Mouse (Mus musculus): ENCODE measurements around the gene Elmo3. TPM values are rescaled to one million over a fixed set of nuclear protein-coding genes. Genes with fewer than 3 reads are reported as not detected.

The Elmo3 gene
- total RNA-seq, 4 experiments from 2014 or later = 0.63 to 2.3 (median 1.4) TPM

DNA sequence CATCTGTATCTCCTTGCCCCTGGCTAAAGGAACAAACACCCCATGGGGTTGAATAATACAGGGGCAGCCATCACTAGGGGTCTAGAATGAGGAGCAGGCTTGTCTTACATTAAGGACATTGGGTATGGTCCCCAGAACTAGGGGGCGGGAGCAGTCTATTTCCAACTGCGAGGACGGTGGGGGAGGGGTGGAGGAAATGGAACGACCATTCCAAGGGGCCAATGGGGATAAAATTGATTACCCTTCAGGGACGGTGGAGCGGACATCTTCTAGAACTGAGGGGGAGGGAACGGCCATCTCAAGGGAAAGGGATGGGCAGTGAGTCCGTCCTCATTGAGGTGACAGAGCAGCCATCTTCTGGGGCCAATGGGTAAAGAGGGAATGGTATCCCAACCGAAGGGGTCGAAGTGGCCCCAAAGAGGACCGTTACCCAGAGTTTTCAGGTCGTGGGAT lies 20.3 kb downstream of the Elmo3 start:
- no peak for DNase-seq (ENCODE audit: low spot score in 2 of 2)

DNA sequence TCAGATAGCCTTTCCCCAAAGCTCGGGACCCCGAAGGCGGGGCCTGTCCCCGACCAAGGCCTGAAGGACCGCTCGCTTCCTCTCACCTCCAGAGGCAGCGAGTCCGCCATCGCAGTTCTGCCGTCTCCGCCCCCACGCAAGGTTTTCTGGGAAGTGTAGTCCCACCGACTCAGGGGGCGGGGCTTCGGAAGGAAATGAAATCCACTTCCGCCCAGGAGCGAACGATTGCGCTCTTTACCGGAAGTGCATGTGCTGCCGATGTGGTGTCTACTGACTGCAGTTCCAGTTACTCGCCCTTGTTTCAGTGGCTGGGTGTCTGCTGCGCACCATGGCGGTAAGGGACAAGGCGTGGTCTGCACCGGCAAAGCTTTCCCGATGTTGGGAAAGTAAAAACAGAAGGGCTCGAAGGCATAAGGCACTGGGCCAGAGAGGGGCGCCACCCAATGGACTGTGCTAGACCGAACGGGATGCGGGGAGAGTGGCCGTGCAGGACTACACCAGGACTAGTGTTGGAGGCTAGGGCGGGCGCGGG lies 20.8 kb downstream of the Elmo3 start, which contains the start of the genes Lrrc29 and Tmem208:
Gene Lrrc29, minus strand, starts transcription at position 138 of the 532 bp plus-strand sequence.
Gene Tmem208, plus strand, starts transcription at position 214 of the 532 bp plus-strand sequence.
- DNase-seq (ENCODE audit: low spot score in 2 of 2) = peak; percentile 95 to 96

DNA sequence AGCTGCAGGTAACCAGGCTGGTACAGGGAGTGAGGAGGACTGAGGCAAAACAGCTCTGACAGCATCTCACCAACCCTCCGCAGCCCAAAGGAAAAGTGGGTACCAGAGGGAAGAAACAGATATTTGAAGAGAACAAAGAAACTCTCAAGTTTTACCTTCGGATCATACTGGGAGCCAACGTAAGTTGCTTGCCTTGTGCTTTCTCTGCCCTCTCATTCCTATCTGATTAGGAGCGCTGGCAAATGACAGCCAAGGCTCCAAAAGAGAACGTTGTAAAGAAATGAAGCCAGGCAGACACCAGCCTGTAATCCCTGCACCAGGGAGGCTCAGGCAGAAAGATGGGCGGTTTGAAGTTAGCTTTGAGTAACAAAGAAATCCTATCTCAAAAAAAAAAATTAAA lies 21.6 kb downstream of the Elmo3 start:
- DNase-seq (ENCODE audit: low spot score in 2 of 2) = no peak

DNA sequence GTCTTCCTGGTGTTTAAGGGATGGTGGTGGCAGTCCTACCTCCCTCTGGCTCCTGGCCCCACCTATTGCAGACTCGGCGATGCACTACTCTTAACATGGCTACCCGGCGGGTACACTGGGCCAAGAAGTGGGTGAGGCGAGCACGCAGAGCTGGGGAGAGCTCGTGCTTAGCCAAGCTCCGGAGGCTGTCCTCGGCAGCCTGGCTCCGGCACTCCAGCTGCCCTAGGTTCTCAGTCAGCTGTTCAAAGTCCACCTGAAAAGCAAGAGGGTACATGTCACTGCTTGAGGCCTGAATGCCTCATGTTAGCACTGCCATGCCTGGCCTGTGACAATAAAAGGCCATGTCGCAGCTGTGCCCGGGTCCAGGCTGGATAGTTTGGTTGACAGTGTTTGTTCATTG lies 24.9 kb downstream of the Elmo3 start:
- DNase-seq (ENCODE audit: low spot score in 2 of 2) = no peak

DNA sequence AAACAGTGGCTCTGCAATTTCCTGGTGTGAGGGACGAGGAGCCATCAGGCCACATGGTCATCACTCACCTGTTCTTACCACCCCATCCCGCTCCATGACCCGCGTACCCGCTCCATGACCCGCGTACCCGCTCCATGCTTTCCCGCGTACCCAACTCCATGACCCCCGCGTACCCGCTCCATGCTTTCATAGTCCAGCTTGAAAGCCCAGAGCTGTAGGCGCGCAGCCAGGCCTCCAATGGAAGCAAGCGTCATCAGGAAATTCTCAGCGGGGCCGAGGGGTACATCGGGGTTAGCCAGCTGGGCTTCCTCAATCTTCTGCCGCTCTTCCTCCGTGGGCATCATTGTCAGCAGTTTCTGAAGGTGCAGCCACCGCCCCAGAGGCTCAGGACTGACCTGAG lies 26.1 kb downstream of the Elmo3 start:
- no peak for DNase-seq (ENCODE audit: low spot score in 2 of 2)

DNA sequence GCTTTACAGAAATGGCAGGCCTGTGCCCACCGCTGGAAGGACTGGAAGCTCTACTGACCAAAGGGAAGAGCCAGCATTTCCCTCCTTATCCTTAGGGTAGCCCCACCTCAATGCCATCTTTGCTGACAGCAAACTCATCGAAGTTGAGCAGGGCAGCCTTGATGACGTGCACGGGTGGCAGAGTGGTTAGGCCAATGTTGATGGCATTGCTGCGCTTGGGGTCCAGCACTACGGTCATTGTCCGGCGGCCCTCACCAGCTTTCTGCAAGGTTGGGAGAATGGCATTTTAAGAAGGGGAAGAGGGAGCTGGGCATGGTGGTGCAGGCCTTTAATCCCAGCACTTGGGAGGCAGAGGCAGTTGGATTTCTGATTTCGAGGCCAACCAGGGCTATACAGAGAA lies 26.5 kb downstream of the Elmo3 start:
- no peak for DNase-seq (ENCODE audit: low spot score in 2 of 2)

DNA sequence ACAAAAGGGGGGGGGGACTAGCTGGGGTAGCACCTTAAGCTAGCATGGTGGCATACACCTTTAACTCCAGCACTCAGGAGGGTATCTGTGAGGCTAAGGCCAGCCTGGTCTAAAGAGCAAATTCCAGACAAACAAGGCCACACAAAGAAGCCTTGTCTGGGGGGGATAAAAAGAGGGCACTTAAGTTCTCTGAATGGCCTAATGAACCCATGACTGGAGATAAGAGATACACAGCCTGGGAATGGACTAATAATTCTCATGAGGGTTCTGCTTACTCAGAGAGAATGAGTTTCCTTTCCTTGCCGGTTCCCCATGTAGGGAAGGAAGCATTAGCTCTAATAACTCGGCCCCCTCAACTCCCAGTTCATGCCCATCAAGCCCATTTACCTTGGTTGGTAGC lies 27.1 kb downstream of the Elmo3 start:
- DNase-seq (ENCODE audit: low spot score in 2 of 2) = no peak

DNA sequence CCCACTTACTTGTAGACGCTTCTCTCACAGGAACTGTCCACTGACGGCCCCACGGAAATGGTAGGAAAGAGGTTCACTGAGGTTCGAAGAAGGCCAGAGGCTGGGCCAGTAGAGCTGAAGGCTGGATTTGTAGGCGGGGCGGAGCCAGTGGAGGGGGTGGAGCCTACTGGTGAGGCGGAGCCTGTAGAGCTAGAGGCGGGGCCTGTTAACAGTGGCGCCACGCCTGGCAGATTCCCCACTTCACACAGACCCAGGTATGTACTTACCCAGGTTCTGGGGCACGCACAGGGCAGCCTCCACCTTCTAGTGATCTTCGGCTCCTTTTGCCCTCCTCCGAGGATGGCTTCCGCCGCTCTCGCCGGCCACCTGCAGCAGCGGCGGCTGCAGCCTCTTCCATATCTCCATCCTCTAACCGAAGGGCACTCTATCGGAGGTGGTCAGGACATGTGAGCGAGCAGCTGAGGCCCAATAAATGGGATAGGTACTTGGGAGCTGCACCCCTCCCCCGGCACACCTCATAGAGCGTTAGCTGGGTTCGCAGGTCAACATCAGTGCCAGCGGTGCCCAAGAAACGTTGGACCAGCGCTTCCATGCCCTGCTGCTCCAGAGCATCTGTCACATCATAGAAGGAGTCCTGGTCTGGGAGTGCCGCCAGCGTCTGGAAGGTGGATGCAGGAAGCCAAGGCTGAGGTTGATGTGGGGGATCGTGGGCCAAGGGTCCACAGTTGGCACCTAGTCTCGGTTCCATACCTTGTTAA lies 31.2 kb downstream of the Elmo3 start:
- no peak for DNase-seq (ENCODE audit: low spot score in 2 of 2)

DNA sequence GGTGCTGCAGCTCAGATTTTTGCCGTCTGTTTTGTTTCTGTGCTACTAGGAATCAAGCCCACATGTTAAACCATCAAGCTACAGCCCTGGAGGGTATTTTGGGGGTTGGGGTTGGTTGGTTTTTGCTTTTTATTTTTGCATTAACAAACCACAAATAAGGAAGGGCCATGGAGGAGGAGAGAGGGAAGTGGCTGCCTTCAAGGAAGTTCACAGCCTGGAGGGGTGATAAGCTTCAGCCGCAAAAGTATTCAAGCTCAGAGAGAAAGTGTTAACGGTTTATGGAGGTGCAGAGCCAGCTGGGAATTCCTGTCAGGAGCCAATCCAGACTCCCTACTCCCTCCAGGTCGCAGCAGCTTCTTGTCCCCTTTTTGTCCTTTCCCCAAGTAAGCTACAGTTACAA lies 33.6 kb downstream of the Elmo3 start:
- no peak for DNase-seq (ENCODE audit: low spot score in 2 of 2)

DNA sequence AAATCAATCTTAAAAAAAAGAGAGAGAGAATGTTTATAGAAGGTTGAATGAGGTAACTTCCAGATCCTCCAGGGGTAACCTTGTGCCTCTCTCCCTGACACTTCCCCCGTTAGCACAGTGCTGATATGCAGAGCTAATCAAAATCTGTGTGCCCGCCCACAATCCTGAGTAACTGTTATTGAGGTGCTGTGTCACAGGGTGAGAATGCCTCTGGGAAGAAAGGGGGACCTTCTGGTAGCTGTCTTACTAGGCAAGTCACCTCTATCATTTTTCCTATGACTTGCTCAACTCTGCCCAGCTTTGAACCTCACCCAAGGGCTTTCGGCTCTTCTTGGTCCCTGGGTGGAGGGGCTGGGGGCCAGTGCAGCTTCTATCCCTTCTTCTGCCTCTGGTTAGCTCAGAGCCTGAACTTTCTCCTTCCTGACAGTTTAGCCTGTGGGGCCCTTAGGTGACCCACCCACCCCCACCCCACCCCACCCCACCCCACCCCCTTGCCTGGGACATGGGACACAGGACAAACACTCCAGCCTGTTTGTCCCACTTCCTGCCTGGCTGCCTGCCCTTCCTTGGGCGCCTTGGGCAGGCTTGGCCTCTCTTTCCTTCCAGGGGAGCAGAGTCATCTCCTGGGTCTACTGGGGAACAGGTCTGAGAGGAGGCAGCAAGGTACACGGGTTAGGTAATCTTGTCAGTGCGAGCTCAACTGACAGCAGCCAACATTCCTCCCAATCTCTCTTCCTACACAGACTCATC lies 34.7 kb downstream of the Elmo3 start:
- DNase-seq (ENCODE audit: low spot score in 2 of 2) = no peak

DNA sequence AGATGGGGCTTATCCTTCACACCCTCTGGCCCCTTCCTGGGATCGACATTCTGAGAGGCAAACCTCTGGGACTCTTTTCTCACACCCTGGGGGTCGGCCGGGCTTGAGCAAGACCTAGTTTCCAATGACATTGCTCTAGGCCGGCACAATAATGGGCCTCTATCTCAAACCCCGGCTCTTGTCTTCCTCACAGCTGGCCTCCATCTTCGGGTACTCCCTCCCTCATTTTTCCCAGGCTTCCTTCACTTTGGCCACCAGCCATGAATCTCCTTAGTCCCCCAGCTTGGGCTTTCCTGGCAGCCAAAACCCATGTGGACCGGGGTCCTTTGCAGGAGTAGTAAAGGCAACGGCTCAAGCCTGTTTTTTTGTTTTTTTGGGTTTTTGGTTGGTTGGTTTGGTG lies 36.0 kb downstream of the Elmo3 start:
- DNase-seq (ENCODE audit: low spot score in 2 of 2) = no peak

DNA sequence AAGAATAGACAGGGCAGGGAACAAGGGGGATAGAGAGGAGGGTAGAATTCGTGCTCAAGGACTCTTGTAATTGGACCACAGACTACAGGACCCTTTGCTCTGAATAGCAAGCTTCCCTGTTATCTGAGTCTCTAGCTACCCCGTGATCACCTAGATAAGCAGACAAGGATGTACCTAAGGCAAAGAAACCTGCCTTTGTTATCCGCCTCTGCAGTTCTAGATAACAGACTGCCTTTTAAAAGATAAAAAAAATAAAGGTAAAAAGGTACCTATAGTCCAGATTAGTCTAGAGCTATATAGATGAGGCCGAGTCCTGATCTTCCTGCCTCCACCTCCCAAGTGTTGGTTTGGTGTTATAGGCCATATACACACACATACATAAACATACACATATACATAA lies 37.4 kb downstream of the Elmo3 start:
- DNase-seq (ENCODE audit: low spot score in 2 of 2) = no peak

DNA sequence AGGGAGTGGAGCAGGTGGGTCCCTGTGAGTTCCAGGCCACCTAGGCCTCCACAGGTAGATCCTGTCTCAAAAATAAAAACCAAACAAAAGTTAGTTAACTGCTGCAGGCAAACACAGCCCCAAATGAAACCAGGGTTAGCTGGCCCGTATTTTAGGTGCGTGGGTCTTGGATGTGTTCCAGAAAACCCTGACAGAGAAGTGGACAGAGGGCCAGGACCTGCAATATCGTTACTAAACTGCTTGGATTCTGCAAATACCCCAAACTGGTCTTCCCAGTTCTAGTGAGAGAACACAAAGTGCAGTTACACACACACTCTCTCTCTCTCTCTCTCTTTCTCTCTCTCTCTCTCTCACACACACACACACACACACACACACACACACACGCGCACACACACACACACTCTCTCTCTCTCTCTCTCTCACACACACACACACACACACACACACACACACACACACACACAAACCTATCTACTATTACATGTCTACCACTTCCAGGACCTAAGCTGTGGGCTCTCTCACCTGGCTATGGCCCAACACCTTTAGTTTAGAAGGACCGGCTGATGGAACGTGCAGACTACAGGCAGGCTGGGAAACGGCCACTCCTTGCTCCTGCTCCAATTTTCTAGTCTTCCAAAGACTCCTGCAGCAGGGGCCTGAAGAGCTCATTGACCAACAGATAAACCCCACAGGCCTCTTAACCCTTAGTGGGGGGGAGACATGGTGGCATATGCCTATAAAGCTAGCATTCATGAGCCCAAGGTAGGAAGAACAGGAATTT lies 38.6 kb downstream of the Elmo3 start:
- DNase-seq (ENCODE audit: low spot score in 2 of 2) = no peak

DNA sequence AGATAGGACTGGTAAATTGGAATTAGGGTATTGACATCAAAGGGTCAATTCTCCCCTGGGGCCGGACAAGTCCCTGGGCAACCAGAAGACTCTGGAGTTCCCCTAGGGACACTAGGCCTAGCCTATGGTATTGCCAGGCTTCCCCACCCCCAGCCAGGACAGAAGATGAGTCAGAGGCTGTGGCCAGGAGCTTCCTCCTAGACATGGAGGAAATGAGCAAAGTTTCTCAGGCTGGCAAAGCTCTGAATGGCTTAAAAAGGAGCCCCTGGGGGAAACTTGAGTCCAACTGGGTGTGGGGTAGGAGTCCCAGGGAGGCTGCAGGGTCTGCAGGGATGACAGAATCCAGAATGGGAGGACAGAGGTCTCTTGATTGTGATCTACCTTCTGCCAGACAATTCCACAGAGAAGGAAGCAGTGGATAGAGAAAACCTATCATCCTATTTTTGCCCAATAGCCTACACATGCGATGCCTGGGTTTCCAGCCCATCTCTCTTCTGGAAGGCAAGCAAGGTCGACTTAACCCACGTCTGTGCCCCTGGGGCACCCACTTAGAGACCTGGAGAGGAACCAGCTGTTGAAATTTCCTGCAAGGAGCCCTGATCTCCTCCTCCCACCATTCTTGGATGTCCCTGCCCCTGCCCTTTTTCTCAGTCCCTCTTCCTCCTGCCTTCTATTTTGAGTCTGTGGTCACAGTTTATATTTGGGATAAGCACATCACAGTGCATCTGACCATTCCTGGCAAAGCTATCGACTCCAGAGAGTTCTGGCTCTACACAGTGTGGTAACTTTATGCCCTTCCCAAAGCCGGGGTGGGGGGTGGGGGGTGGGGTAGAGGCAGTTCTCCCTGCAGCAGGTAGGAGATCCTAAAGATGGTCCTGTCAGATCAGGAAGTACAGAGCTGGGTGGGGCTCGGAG lies 39.9 kb downstream of the Elmo3 start:
- no peak for DNase-seq (ENCODE audit: low spot score in 2 of 2)

DNA sequence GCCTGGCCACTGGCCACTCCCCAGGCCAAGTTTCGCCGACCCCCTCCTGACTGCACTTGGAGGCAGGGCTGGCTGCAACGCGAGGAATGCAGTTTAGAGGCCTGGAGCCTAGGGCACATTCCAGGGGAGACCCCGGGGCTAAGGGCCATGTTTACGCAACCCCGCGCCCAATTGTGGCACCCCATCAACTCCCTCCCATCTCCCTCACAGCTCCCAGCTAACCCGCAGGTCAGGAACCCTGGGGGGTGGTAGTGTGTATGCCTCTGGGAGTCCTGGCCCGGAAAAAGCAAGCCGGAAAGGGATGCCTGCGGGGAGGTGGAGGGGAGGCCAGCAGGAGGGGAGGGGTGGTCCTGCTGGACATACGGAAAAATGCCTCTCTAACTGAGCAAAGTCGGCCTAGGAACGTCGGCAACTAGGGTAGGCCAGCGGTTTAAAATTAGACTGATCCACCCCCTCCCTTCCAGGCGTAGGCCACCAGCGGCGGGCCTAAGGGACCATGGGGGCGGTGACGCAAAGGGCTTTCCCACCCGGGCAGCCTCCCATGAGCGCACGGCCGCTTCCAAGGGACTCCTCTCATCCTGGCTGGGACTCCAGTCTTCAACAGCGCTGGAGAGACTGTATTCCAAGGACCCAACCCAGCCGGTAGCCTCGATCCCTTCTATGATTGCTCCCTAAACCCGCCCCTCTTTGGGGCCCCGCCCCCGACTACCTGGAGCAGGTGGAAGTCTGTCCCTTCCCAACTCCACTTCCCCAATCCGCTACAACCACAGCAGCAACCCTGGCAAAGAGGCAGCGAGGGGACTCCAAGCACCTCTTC lies 41.4 kb downstream of the Elmo3 start:
- no peak for DNase-seq (ENCODE audit: low spot score in 2 of 2)

DNA sequence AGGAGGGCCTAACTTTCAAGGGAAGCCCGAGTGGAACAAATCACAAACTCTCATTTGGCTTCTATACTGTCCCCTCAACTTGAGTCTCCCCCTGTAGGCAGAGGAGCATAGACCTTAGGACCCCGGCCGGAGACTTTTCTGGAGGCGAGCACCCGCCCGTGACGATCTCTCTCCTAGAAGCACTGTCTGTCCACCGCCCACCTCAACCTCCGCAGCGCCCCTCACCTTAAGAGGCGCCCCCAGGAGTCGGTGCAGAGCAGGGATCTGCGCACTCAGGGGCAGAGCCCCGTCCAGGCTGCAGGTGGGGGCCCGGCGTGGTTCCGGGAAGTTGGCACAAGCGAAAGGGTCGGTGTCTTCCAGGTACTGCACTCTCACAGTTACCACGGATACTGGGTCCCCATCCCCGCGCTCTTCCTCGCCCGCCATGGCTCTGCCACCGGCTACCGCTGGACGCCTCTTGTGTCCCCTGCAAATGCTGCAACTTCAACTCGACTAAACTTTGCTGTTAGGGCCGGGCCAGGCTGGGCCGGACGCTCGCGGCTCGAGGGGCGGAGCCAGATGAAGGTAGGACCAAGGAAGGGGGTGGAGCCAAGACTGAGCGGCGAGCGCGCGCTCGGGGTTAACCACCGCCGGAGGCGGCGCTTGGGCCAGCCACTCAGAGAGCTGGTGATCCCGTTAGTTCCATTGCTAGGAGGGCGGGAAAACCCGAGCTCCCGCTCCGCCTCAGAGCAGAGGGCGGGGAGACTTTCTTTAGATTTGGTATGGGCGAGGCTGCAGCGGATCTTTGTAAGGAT lies 42.2 kb downstream of the Elmo3 start, which contains the start of gene Fhod1:
Gene Fhod1, minus strand, starts transcription at position 526 of the 794 bp plus-strand sequence.
- peak; percentile 71 to 77 for DNase-seq (ENCODE audit: low spot score in 2 of 2)

DNA sequence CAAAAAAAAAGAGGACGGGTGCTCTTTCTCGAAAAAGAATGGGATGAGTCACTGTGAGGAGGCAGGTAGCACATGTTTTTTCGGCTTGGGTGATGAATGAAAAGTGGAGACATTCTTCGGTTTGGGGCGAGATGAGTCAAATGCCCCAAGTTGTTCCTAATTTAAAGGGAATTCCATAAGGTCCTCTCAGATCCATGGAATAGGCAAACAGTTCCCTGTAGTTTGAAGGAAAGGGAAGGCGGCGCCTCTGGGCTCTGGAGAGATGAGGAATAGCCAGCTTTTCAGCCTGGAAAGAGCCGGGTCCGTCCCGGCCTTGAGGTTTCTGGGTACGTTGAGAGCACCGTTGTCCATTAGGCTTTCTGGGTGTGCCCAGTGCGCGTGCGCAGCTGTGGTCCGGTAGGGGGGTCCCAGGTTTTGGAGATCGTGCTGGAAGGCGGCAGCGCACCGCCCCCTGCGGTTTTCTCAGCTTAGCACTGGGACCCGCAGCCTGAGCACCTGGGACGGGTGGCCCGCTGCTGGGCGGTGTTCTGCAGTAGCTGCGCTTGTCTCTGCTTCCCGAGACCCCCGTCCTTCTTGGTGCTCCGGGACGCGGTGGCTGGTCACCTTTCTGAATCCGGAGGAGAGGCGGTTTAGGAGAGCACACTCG lies 43.2 kb downstream of the Elmo3 start, which contains the start of gene Slc9a5:
Gene Slc9a5, plus strand, starts transcription at position 394 of the 646 bp plus-strand sequence.
- DNase-seq (ENCODE audit: low spot score in 2 of 2) = peak in 1 of 2 experiments; percentile 42

All from layer of hippocampus, adult 8-10 months (tissue).